Mouse (Mus musculus) embryonic facial prominence, embryonic 14.5 days (tissue): Measurements from ENCODE around the gene Ddias. TPM values are rescaled to one million over a fixed set of nuclear protein-coding genes. Genes with fewer than 3 reads are reported as not detected.

ENCODE experiments used
- ATAC-seq: fragments of 200-750 bp; cut with Nextera tagmentation; 2 replicates; pipeline ENCODE4 v1.8.0; 2017; ENCODE audit warnings: low read depth, moderate number of reproducible peaks, moderate TSS enrichment
- DNase-seq: peaks from one replicate; pipeline ENCODE4 v3.0.0-alpha.2; 2015; ENCODE audit warnings: low spot score
- H3K27ac ChIP-seq: fragments of 300-500 bp; sonication (generic); replicated peaks from 2 replicates; pipeline ENCODE4 v1.5.1; 2014; ENCODE audit warnings: low read depth, mild to moderate bottlenecking, low read length, moderate library complexity
- H3K27me3 ChIP-seq: fragments of 300-500 bp; sonication (generic); replicated peaks from 2 replicates; pipeline ENCODE4 v1.6.1; 2014; ENCODE audit warnings: low read length; ENCODE audit not compliant: control insufficient read depth, insufficient read depth
- H3K36me3 ChIP-seq: fragments of 300-500 bp; sonication (generic); 2 replicates; pipeline ENCODE4 v1.6.1; 2014; ENCODE audit warnings: low read length, mixed read lengths; ENCODE audit not compliant: control insufficient read depth, insufficient read depth
- H3K4me1 ChIP-seq: fragments of 300-500 bp; sonication (generic); 2 replicates; pipeline ENCODE4 v1.6.1; 2014; ENCODE audit warnings: antibody characterized with exemption, low read length; ENCODE audit not compliant: control insufficient read depth, insufficient read depth
- H3K4me2 ChIP-seq: fragments of 300-500 bp; sonication (generic); 2 replicates; pipeline ENCODE4 v1.6.1; 2014; ENCODE audit warnings: low read depth, mild to moderate bottlenecking, low read length, moderate library complexity, mixed read lengths
- H3K4me3 ChIP-seq: fragments of 300-500 bp; sonication (generic); 2 replicates; pipeline ENCODE4 v1.5.1; 2014; ENCODE audit warnings: low read depth, mild to moderate bottlenecking, low read length
- H3K9ac ChIP-seq: fragments of 300-500 bp; sonication (generic); 2 replicates; pipeline ENCODE4 v1.6.1; 2014; ENCODE audit warnings: low read depth, mild to moderate bottlenecking, low read length, moderate library complexity, mixed read lengths
- H3K9me3 ChIP-seq: fragments of 300-500 bp; sonication (generic); 2 replicates; pipeline ENCODE4 v1.6.1; 2016; ENCODE audit warnings: low read length; ENCODE audit not compliant: control insufficient read depth
- WGBS: fragments of 180-500 bp; shearing (Covaris S2); extraction: QIAGEN DNeasy Blood & Tissue Kit; methylation state at CpG from one replicate; pipeline ENCODE4 v1.1.7; 2014; 5-methylcytosine and 5-hydroxymethylcytosine counted together
- polyA plus RNA-seq: library from polyadenylated mRNA; unstranded; fragments of >200 nt; fragmentation: Nextera tagmentation; extraction: Ambion mirVana; gene quantifications from 2 replicates; pipeline ENCODE4 v1.2.1, GENCODE M21; 2014

The Ddias gene
- polyA plus RNA-seq, 1 experiment from 2014 or later: 10.9 TPM

DNA sequence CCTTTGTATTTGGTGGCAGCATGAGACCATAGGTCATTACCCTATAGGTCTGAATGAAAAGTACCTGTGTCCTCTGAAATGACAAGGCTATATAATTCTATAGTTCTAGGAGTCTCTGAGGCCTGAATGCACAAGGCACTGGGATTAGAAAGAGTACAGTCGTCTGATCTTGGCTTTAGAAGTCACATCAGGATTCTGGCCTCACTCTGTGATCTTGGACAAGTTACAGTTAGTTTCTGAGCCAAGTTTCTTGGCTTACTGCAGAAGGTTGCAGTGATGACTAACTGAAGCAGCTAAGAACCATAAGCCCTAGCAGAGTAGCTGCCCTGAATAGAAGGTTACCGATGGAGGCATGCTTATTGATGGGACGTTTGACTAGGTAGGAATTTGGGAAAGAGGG, 2.0 kb upstream of the Ddias start:
- Histone ChIP-seq H3K9me3 (no peaks in the 10 kb centered on the region), H3K4me2 (peak overlapping the region; percentile 69), H3K27ac (peak overlapping the region; percentile 74), H3K4me3 (peak overlapping the region; percentile 47), H3K27me3 (no peaks in the 10 kb centered on the region), H3K9ac (peak overlapping the region; percentile 79; the same call in 1 of the 2 replicates), H3K36me3 (no peaks in the 10 kb centered on the region), H3K4me1 (0 out of 2 replicates have a peak, but pooled peaks cover 6% of the 10 kb centered on the region)
- DNase-seq: peak; percentile 26
- WGBS: 23% methylated on average over 3 of the region's 3 CpGs
- no peak for ATAC-seq

- H3K4me1 ChIP-seq: 0 out of 2 replicates have a peak, but pooled peaks cover 6% of the 10 kb centered on the region
- peak; percentile 96 for DNase-seq
- no peaks in the 10 kb centered on the region for H3K27me3 ChIP-seq
- peak; percentile 91 for ATAC-seq
- peak overlapping the region; percentile 69 for H3K4me2 ChIP-seq
- H3K27ac ChIP-seq: peak overlapping the region; percentile 97
- no peaks in the 10 kb centered on the region for H3K36me3 ChIP-seq
- H3K4me3 ChIP-seq: peak overlapping the region; percentile 47
- peak overlapping the region; percentile 79 for H3K9ac ChIP-seq
- under 1% methylated on average over 20 of the region's 29 CpGs for WGBS
- no peaks in the 10 kb centered on the region for H3K9me3 ChIP-seq
Measured at GRCm38 (mm10) chr7:92874761-92875408, 838 bp upstream of the Ddias start.

DNA sequence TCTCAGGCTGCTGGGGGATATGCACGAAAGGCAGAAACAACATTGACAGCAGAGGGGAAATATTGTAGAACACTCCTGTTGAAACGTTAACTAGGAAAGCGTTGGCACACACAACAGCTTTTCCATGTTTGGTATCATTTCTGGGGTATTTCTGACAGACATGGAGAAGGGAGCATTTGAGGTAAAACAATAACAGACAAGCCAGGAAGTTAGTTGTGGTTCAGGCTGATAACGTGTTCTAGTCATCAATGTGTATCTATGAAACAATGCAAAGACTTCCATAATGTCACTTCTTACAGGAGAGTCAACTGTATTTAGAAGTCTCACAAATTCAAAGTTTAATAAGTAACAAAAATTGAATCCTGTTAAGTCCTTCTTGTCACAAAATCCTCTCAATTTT, 2.5 kb downstream of the Ddias start:
- WGBS: 89% methylated on average over 4 of the region's 4 CpGs
- ATAC-seq: no peak
- no peak for DNase-seq

DNA sequence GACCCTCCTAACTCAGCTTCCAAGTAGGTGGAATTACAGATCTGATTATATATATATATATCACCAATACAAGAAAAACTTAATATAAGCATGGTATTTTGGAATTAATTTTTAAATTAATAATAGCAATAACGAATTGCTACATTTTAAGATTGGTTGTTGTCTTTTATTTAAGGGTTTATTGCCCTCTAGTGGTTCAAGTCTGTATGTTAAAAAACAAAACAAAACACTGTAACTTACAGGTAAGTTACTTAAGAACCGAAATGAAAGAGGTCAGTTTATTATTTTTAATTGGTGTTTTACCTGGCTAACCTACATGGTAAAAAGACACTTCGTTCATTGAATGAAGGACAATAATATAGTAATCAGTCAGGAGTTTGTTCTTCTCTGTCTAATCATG, 3.9 kb downstream of the Ddias start:
- Histone ChIP-seq H3K27ac (no peak overlapping the region), H3K4me2 (no peak overlapping the region), H3K4me1 (no peaks in the 10 kb centered on the region), H3K36me3 (no peaks in the 10 kb centered on the region), H3K9me3 (no peaks in the 10 kb centered on the region), H3K9ac (no peak overlapping the region), H3K4me3 (no peak overlapping the region), H3K27me3 (no peaks in the 10 kb centered on the region)
- WGBS: 65% methylated on average over 3 of the region's 3 CpGs
- ATAC-seq: no peak
- DNase-seq: peak; percentile 36

More for the DNA sequence above, 2.5 kb downstream of the Ddias start:
- Histone ChIP-seq H3K27me3 (no peaks in the 10 kb centered on the region), H3K9ac (no peak overlapping the region), H3K4me2 (no peak overlapping the region), H3K27ac (no peak overlapping the region), H3K9me3 (no peaks in the 10 kb centered on the region), H3K4me3 (no peak overlapping the region), H3K4me1 (0 out of 2 replicates have a peak, but pooled peaks cover 6% of the 10 kb centered on the region), H3K36me3 (no peaks in the 10 kb centered on the region)

GRCm38 (mm10) chr7:92866526-92866925, 7.5 kb downstream of the Ddias start:
- no peaks in the 10 kb centered on the region for H3K27me3 ChIP-seq
- H3K4me2 ChIP-seq: no peak overlapping the region
- no peak overlapping the region for H3K27ac ChIP-seq
- no peaks in the 10 kb centered on the region for H3K9me3 ChIP-seq
- H3K4me3 ChIP-seq: no peak overlapping the region
- no peaks in the 10 kb centered on the region for H3K4me1 ChIP-seq
- 19% methylated on average over 2 of the region's 2 CpGs for WGBS
- H3K9ac ChIP-seq: no peak overlapping the region
- DNase-seq (peak; percentile 85), ATAC-seq (no peak)
- H3K36me3 ChIP-seq: peaks cover 4% of the 10 kb centered on the region; the same call in 1 of the 2 replicates

DNA sequence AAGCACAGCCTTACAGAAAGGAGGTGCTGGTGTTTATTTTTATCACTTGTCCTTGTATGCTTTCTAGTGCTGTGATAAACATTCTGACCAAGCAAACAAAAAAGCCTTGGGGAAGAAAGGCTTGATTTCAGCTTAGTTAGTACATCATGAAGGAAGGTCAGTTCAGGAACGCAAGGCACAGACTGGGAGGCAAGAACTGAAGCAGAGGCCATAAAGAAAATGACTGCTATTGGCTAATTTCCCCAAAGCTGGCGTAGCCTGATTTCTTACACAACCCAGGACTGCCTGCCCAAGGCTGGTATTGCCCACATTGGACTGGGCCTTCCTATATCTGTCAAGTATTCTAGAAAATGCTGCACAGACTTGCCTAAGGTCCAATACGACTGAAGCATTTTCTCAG, 25.8 kb downstream of the Ddias start:
- 82% methylated on average over 3 of the region's 3 CpGs for WGBS
- Histone ChIP-seq H3K9ac (no peak overlapping the region), H3K4me2 (no peak overlapping the region), H3K36me3 (no peaks in the 10 kb centered on the region), H3K27me3 (no peaks in the 10 kb centered on the region), H3K27ac (no peak overlapping the region), H3K4me3 (no peak overlapping the region), H3K9me3 (no peaks in the 10 kb centered on the region), H3K4me1 (no peaks in the 10 kb centered on the region)
- no peak for ATAC-seq
- DNase-seq: no peak

- DNase-seq (no peak), ATAC-seq (no peak)
- H3K9ac ChIP-seq: no peak overlapping the region
- no peak overlapping the region for H3K4me2 ChIP-seq
- H3K4me1 ChIP-seq: no peaks in the 10 kb centered on the region
- no peak overlapping the region for H3K4me3 ChIP-seq
- H3K27ac ChIP-seq: no peak overlapping the region
- H3K36me3 ChIP-seq: 0 out of 2 replicates have a peak, but pooled peaks cover 3% of the 10 kb centered on the region
- H3K9me3 ChIP-seq: no peaks in the 10 kb centered on the region
- no peaks in the 10 kb centered on the region for H3K27me3 ChIP-seq
- 71% methylated on average over 2 of the region's 2 CpGs for WGBS
Measured at GRCm38 (mm10) chr7:92842254-92842653, 31.8 kb downstream of the Ddias start.

DNA sequence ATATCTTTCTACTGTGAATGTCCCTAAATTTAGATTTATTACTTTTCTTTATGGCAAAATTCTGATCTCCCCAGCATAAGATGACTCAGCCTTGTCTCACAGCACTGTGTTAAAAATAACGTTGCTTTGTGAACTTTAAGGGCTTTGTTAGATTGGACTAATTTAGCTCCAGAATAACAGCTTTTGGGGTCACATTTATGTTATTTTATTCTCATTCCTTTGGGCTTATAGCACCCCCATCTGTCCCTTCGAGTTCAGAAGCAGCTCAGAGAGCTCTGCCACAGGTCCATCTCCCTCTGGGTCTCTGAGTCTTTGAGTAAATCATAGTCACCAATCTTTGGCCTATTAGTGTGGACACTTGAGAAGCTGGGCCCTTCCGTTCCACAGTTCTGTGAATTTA, 36.1 kb downstream of the Ddias start:
- WGBS: 66% methylated on average over 3 of the region's 3 CpGs
- DNase-seq (no peak), ATAC-seq (no peak)
- Histone ChIP-seq H3K27me3 (no peaks in the 10 kb centered on the region), H3K4me3 (no peak overlapping the region), H3K9ac (no peak overlapping the region), H3K4me1 (no peaks in the 10 kb centered on the region), H3K36me3 (peaks cover 13% of the 10 kb centered on the region), H3K4me2 (no peak overlapping the region), H3K9me3 (no peaks in the 10 kb centered on the region), H3K27ac (no peak overlapping the region)

DNA sequence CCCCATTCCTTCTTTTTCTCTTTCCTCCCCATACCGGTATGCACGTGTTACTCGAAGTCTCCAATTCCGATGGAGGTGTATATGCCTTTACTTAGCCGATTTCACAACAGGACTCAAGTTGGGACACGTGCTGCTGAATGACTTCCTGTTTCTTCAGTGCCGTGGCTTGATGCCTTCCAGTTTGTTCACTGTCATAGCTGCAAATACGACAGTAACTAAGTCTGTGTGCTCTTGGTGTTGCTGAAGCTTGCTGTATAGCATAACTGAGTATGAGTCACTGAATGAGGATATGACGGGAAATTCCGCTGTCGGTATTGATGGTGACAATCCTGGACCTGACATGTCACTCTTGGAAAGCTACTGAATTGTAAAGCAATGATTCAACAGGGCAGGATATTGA, 36.8 kb downstream of the Ddias start:
- no peaks in the 10 kb centered on the region for H3K4me1 ChIP-seq
- no peaks in the 10 kb centered on the region for H3K9me3 ChIP-seq
- WGBS: 74% methylated on average over 11 of the region's 11 CpGs
- H3K9ac ChIP-seq: no peak overlapping the region
- ATAC-seq (no peak), DNase-seq (peak; percentile 32)
- H3K36me3 ChIP-seq: peaks cover 13% of the 10 kb centered on the region
- H3K27me3 ChIP-seq: no peaks in the 10 kb centered on the region
- H3K4me3 ChIP-seq: no peak overlapping the region
- no peak overlapping the region for H3K27ac ChIP-seq
- H3K4me2 ChIP-seq: no peak overlapping the region
